Mouse (Mus musculus) myocyte (in vitro differentiated cells): Measurements from ENCODE around the gene Igf1r.

Source experiments
- CEBPB ChIP-seq: IDR thresholded peaks from 2 replicates; pipeline ENCODE4 v1.6.1; 2011; ENCODE audit warnings: mild to moderate bottlenecking, moderate library complexity; ENCODE audit not compliant: poor library complexity, insufficient read depth, severe bottlenecking
- E2F4 ChIP-seq: IDR thresholded peaks from one replicate; pipeline ENCODE4 v1.6.1; 2011; ENCODE audit warnings: mild to moderate bottlenecking, control low read depth, moderate library complexity; ENCODE audit not compliant: insufficient read depth
- MAX ChIP-seq: IDR thresholded peaks from one replicate; pipeline ENCODE4 v1.6.1; 2011; ENCODE audit warnings: low read depth, mild to moderate bottlenecking, control low read depth
- MYOD1 ChIP-seq, 3 experiments: IDR thresholded peaks; one replicate each; pipeline ENCODE4 v1.6.1; 2011; ENCODE audit warnings: control low read depth in 2 of 3, low read depth in 2 of 3, mild to moderate bottlenecking in 2 of 3, moderate library complexity in 1 of 3; ENCODE audit not compliant: insufficient read length in 2 of 3, control insufficient read depth in 1 of 3
- MYOG ChIP-seq, 3 experiments: IDR thresholded peaks; one replicate each; pipeline ENCODE4 v1.6.1; 2011; ENCODE audit warnings: control low read depth in 2 of 3, low read depth in 2 of 3, mild to moderate bottlenecking in 2 of 3; ENCODE audit not compliant: insufficient read length in 2 of 3, control insufficient read depth in 1 of 3, insufficient read depth in 1 of 3
- POLR2A ChIP-seq: IDR thresholded peaks from one replicate; pipeline ENCODE4 v1.6.1; 2011; ENCODE audit warnings: low read depth, mild to moderate bottlenecking, control low read depth, moderate library complexity; ENCODE audit not compliant: insufficient read length
- POLR2AphosphoS2 ChIP-seq: IDR thresholded peaks from one replicate; pipeline ENCODE4 v1.6.1; 2011; ENCODE audit warnings: low read depth, control low read depth; ENCODE audit not compliant: insufficient read length
- TCF12 ChIP-seq: IDR thresholded peaks from one replicate; pipeline ENCODE4 v1.6.1; 2011; ENCODE audit warnings: mild to moderate bottlenecking, control low read depth; ENCODE audit not compliant: poor library complexity, insufficient read depth, severe bottlenecking
- USF1 ChIP-seq: IDR thresholded peaks from one replicate; pipeline ENCODE4 v1.6.1; 2011; ENCODE audit warnings: low read depth, mild to moderate bottlenecking, control low read depth, moderate library complexity

DNA sequence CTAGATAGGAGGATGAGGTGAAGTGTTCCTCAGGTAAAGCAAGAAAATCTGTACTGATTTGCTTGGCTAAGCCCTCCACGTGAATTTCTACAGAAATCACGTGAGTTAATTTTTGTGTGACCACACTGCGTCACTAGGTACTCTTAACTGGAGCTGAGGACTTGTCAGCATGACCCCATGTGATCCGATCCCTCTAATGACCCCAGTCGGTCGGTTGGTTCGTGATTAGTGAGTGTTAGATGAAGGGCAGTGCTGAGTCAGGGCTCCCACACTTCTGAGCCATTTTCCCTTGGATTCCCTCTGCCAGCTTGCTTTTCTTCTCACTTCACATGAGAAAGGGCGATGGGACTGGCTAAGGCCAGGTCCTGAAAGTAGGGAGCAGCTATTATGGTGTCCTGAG lies 86.2 kb downstream of the Igf1r start:
- TF ChIP-seq CEBPB = no peak
- no peak for TF ChIP-seq E2F4
- TF ChIP-seq POLR2A = no peak
- TF ChIP-seq MYOG (IDR thresholded peaks at IDR 0.05; ENCODE audit: control insufficient read depth in 1 of 3, insufficient read depth in 1 of 3, insufficient read length in 2 of 3, low read depth in 2 of 3) = no peak
- no peak for TF ChIP-seq MAX
- no peak for TF ChIP-seq USF1
- TF ChIP-seq POLR2AphosphoS2 = no peak
- no peak for TF ChIP-seq MYOD1 (IDR thresholded peaks at IDR 0.05; ENCODE audit: control insufficient read depth in 1 of 3, insufficient read length in 2 of 3, low read depth in 2 of 3)
- no peak for TF ChIP-seq TCF12
